Mouse (Mus musculus) embryonic facial prominence, embryonic 11.5 days (tissue): ENCODE results near the gene Ndufs1. TPM values are rescaled to one million over a fixed set of nuclear protein-coding genes. Genes with fewer than 3 reads are reported as not detected.

Experiments used
- ATAC-seq: fragments of 200-750 bp; cut with Nextera tagmentation; replicated peaks from 2 replicates; pipeline ENCODE4 v1.8.0; 2017; ENCODE audit warnings: low read depth; ENCODE audit not compliant: insufficient number of reproducible peaks, low FRiP score, low TSS enrichment
- DNase-seq: peaks from one replicate; pipeline ENCODE4 v3.0.0-alpha.2; 2015; ENCODE audit warnings: low spot score
- H3K27ac ChIP-seq: fragments of 300-500 bp; sonication (generic); replicated peaks from 2 replicates; pipeline ENCODE4 v1.5.1; 2014; ENCODE audit warnings: mild to moderate bottlenecking, low read depth, low read length, control low read depth
- H3K27me3 ChIP-seq: fragments of 300-500 bp; sonication (generic); 2 replicates; pipeline ENCODE4 v1.6.1; 2014; ENCODE audit warnings: mild to moderate bottlenecking, low read length, moderate library complexity, mixed read lengths; ENCODE audit not compliant: control insufficient read depth, insufficient read depth
- H3K36me3 ChIP-seq: fragments of 300-500 bp; sonication (generic); replicated peaks from 2 replicates; pipeline ENCODE4 v1.6.1; 2014; ENCODE audit warnings: low read depth, mild to moderate bottlenecking, low read length, moderate library complexity, mixed read lengths; ENCODE audit not compliant: control insufficient read depth, insufficient read depth
- H3K4me1 ChIP-seq: fragments of 300-500 bp; sonication (generic); 2 replicates; pipeline ENCODE4 v1.6.1; 2014; ENCODE audit warnings: low read length, mixed read lengths; ENCODE audit not compliant: control insufficient read depth, insufficient read depth
- H3K4me2 ChIP-seq: fragments of 300-500 bp; sonication (generic); 2 replicates; pipeline ENCODE4 v1.6.1; 2014; ENCODE audit warnings: low read depth, mild to moderate bottlenecking, control low read depth, low read length, moderate library complexity
- H3K4me3 ChIP-seq: fragments of 300-500 bp; sonication (generic); 2 replicates; pipeline ENCODE4 v1.5.1; 2014; ENCODE audit warnings: low read depth, low read length, control low read depth
- H3K9ac ChIP-seq: fragments of 300-500 bp; sonication (generic); replicated peaks from 2 replicates; pipeline ENCODE4 v1.6.1; 2014; ENCODE audit warnings: mild to moderate bottlenecking, control low read depth, low read length
- H3K9me3 ChIP-seq: fragments of 300-500 bp; sonication (generic); replicated peaks from 2 replicates; pipeline ENCODE4 v1.6.1; 2016; ENCODE audit warnings: mild to moderate bottlenecking, low read length, inconsistent platforms, mixed read lengths; ENCODE audit not compliant: control insufficient read depth
- WGBS: fragments of 180-500 bp; shearing (Covaris S2); extraction: QIAGEN DNeasy Blood & Tissue Kit; methylation state at CpG from one replicate; pipeline ENCODE4 v1.1.7; 2014; 5-methylcytosine and 5-hydroxymethylcytosine counted together
- polyA plus RNA-seq: library from polyadenylated mRNA; unstranded; fragments of >200 nt; fragmentation: Nextera tagmentation; extraction: Ambion mirVana; gene quantifications from 2 replicates; pipeline ENCODE4 v1.2.1, GENCODE M21; 2014

Ndufs1 gene
- polyA plus RNA-seq, 1 experiment from 2014 or later = 160 TPM

- H3K4me2 ChIP-seq = peak overlapping the region; percentile 62
- H3K27me3 ChIP-seq = no peaks in the 10 kb centered on the region
- H3K4me1 ChIP-seq = no peaks in the 10 kb centered on the region; the same call in 1 of the 2 replicates
- H3K9ac ChIP-seq = peak overlapping the region; percentile 100
- no peaks in the 10 kb centered on the region for H3K36me3 ChIP-seq
- H3K27ac ChIP-seq = peak overlapping the region; percentile 100
- peak; percentile 50 for ATAC-seq
- under 1% methylated on average over 59 of the region's 92 CpGs for WGBS
- H3K4me3 ChIP-seq = peak overlapping the region; percentile 96
- no peaks in the 10 kb centered on the region for H3K9me3 ChIP-seq
- peak; percentile 39 for DNase-seq
These were observed 63.1 kb downstream of the Ndufs1 start for GRCm38 (mm10) chr1:63113274-63114135.

GRCm38 (mm10) chr1:63112865-63113261 lies 63.8 kb downstream of the Ndufs1 start:
- H3K27ac ChIP-seq = peak overlapping the region; percentile 100

GRCm38 (mm10) chr1:63112151-63112864 lies 64.3 kb downstream of the Ndufs1 start:
- Histone ChIP-seq H3K36me3 (no peaks in the 10 kb centered on the region), H3K4me3 (peak overlapping the region; percentile 96), H3K4me1 (no peaks in the 10 kb centered on the region; the same call in 1 of the 2 replicates), H3K9ac (peak overlapping the region; percentile 100), H3K4me2 (peak overlapping the region; percentile 62), H3K27ac (no peak overlapping the region), H3K9me3 (no peaks in the 10 kb centered on the region), H3K27me3 (no peaks in the 10 kb centered on the region)
- DNase-seq (no peak), ATAC-seq (no peak)
- WGBS = 46% methylated on average over 8 of the region's 8 CpGs

More at GRCm38 (mm10) chr1:63112865-63113261, 63.8 kb downstream of the Ndufs1 start:
- Histone ChIP-seq H3K36me3 (no peaks in the 10 kb centered on the region), H3K4me1 (no peaks in the 10 kb centered on the region; the same call in 1 of the 2 replicates), H3K4me3 (peak overlapping the region; percentile 96), H3K4me2 (peak overlapping the region; percentile 62), H3K9ac (peak overlapping the region; percentile 100), H3K9me3 (no peaks in the 10 kb centered on the region), H3K27me3 (no peaks in the 10 kb centered on the region)
- DNase-seq (no peak), ATAC-seq (no peak)
- 5% methylated on average over 11 of the region's 11 CpGs for WGBS

GRCm38 (mm10) chr1:63110536-63111285 lies 65.9 kb downstream of the Ndufs1 start:
- no peak overlapping the region for H3K9ac ChIP-seq

GRCm38 (mm10) chr1:63107614-63108327 lies 68.9 kb downstream of the Ndufs1 start:
- 83% methylated on average over 6 of the region's 6 CpGs for WGBS
- Histone ChIP-seq H3K4me3 (no peak overlapping the region), H3K9me3 (no peaks in the 10 kb centered on the region), H3K36me3 (peaks cover 2% of the 10 kb centered on the region), H3K4me2 (no peak overlapping the region), H3K27ac (no peak overlapping the region), H3K27me3 (no peaks in the 10 kb centered on the region), H3K4me1 (no peaks in the 10 kb centered on the region; the same call in 1 of the 2 replicates), H3K9ac (no peak overlapping the region)
- ATAC-seq (no peak), DNase-seq (no peak)

More at GRCm38 (mm10) chr1:63110536-63111285, 65.9 kb downstream of the Ndufs1 start:
- peak; percentile 63 for DNase-seq
- no peaks in the 10 kb centered on the region for H3K27me3 ChIP-seq
- H3K4me2 ChIP-seq = no peak overlapping the region
- no peaks in the 10 kb centered on the region for H3K9me3 ChIP-seq
- H3K4me3 ChIP-seq = no peak overlapping the region
- H3K4me1 ChIP-seq = no peaks in the 10 kb centered on the region; the same call in 1 of the 2 replicates
- no peaks in the 10 kb centered on the region for H3K36me3 ChIP-seq
- WGBS = 41% methylated on average over 7 of the region's 7 CpGs
- no peak for ATAC-seq
- H3K27ac ChIP-seq = no peak overlapping the region

- Histone ChIP-seq H3K4me3 (no peak overlapping the region), H3K9ac (no peak overlapping the region), H3K4me1 (no peaks in the 10 kb centered on the region), H3K36me3 (peaks cover 5% of the 10 kb centered on the region), H3K27me3 (no peaks in the 10 kb centered on the region), H3K9me3 (no peaks in the 10 kb centered on the region), H3K27ac (no peak overlapping the region), H3K4me2 (no peak overlapping the region)
- 89% methylated on average over 12 of the region's 12 CpGs for WGBS
- DNase-seq (no peak), ATAC-seq (no peak)
These were observed 73.7 kb downstream of the Ndufs1 start for GRCm38 (mm10) chr1:63102758-63103451.

- Histone ChIP-seq H3K27me3 (no peaks in the 10 kb centered on the region), H3K4me2 (no peak overlapping the region), H3K4me3 (no peak overlapping the region), H3K9me3 (no peaks in the 10 kb centered on the region), H3K4me1 (no peaks in the 10 kb centered on the region), H3K36me3 (peaks cover 5% of the 10 kb centered on the region), H3K27ac (no peak overlapping the region), H3K9ac (no peak overlapping the region)
- ATAC-seq = no peak
- 90% methylated on average over 8 of the region's 8 CpGs for WGBS
- DNase-seq = no peak
These were observed 76.4 kb downstream of the Ndufs1 start for GRCm38 (mm10) chr1:63100196-63100595.
